Mouse (Mus musculus): ENCODE data around the gene Chd2. TPM values are rescaled to one million over a fixed set of nuclear protein-coding genes. Genes with fewer than 3 reads are reported as not detected.
"Not testable (repeated sequence)": the region's sequence is repeated elsewhere in the genome, so short reads cannot be mapped to it uniquely, and the experiment has no call there.

The Chd2 gene
- total RNA-seq, 2 experiments from 2014 or later, result 57.4 to 60.3 TPM

GRCm38 (mm10) chr7:73579072-73579731, 37.6 kb upstream of the Chd2 start:
- DNase-seq (ENCODE audit: extremely low spot score in 1 of 2, low spot score in 2 of 2), result no peak
- Histone ChIP-seq H3K4me3 (no peak overlapping the region), H3K27ac (no peak overlapping the region)
- intact Hi-C loops (cut with DNase I), result no loop called here
- no peak for TF ChIP-seq CTCF (IDR thresholded peaks at IDR 0.05)

GRCm38 (mm10) chr7:73577888-73578421, 36.3 kb upstream of the Chd2 start:
- no peak overlapping the region for H3K4me3 ChIP-seq
- no peak overlapping the region for H3K27ac ChIP-seq
- DNase-seq (ENCODE audit: extremely low spot score in 1 of 2, low spot score in 2 of 2), result no peak
- intact Hi-C loops (cut with DNase I), result loop anchor here (2.0 kb wide), 1 partner anchor 15 kb away; no protein-coding TSS in a partner anchor
- TF ChIP-seq CTCF (IDR thresholded peaks at IDR 0.05), result no peak

GRCm38 (mm10) chr7:73576101-73576936, 34.7 kb upstream of the Chd2 start:
- H3K27ac ChIP-seq, result no peak overlapping the region
- intact Hi-C loops (cut with DNase I), result loop anchor here (2.0 kb wide), 1 partner anchor 14 kb away; no protein-coding TSS in a partner anchor
- no peak for TF ChIP-seq CTCF (IDR thresholded peaks at IDR 0.05)
- no peak for DNase-seq (ENCODE audit: extremely low spot score in 1 of 2, low spot score in 2 of 2)
- H3K4me3 ChIP-seq, result no peak overlapping the region

DNA sequence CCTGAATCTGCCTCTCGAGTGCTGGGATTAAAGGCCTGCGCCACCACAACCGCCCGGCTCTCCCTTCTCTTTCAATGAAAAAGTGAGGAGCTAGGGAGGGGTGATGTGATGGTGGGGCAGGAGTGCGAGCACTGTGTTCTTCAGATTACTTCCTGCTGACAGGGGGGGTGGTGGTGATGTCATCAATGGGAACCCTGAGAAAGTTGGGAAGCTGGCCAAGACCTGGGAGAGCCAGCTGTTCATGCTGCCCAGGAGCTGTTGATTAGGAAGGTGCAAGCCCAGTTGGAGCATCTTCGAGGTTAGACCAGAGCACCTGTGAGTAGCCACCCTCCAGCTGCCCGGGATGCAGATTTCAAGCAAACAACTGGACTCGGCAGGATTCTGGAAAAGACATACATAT, 33.6 kb upstream of the Chd2 start:
- Histone ChIP-seq H3K4me3 (no peak overlapping the region), H3K27ac (no peak overlapping the region)
- DNase-seq (ENCODE audit: extremely low spot score in 1 of 2, low spot score in 2 of 2), result no peak
- no peak for TF ChIP-seq CTCF (IDR thresholded peaks at IDR 0.05)
- intact Hi-C loops (cut with DNase I), result no loop called here

DNA sequence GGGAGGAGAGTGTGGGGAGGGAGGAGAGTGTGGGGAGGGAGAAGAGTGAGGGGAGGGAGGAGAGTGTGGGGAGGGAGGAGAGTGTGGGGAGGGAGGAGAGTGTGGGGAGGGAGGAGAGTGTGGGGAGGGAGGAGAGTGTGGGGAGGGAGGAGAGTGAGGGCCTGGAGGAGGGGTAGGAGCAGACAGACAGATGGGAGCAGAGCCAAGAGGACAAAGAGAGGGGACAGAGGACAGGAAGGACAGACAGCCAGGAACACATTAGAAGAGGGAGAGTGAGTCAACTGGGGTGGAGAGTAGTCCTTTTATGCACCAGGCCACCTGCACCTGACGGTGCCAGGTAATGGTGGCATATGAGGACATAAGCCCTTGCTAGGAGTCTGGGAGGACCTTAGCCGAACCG, 33.0 kb upstream of the Chd2 start:
- H3K4me3 ChIP-seq; DNase-seq (ENCODE audit: extremely low spot score in 1 of 2, low spot score in 2 of 2); H3K27ac ChIP-seq; intact Hi-C loops (cut with DNase I): not testable (repeated sequence)

DNA sequence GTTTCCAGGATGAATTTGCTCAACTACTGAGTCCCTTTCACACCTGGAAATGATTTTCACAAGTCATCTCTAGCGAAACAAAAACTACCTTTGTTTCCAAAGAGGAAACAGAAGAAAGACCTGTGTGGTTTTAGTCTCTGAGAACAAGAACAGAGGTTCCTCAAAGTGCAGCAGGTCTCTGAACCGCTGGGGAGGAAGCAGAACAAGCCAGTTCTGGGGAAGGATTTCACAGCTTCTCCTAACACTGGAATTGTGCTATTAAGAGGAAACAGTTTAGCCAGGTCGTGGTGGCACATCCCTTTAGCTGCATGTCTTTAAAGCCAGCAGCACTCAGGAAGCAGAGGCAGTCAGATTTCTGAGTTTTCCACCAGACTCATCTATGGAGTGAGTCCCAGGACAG, 30.9 kb upstream of the Chd2 start:
- intact Hi-C loops (cut with DNase I), result no loop called here
- H3K4me3 ChIP-seq, result no peak overlapping the region
- DNase-seq (ENCODE audit: extremely low spot score in 1 of 2, low spot score in 2 of 2), result no peak
- TF ChIP-seq CTCF (IDR thresholded peaks at IDR 0.05), result no peak
- no peak overlapping the region for H3K27ac ChIP-seq

DNA sequence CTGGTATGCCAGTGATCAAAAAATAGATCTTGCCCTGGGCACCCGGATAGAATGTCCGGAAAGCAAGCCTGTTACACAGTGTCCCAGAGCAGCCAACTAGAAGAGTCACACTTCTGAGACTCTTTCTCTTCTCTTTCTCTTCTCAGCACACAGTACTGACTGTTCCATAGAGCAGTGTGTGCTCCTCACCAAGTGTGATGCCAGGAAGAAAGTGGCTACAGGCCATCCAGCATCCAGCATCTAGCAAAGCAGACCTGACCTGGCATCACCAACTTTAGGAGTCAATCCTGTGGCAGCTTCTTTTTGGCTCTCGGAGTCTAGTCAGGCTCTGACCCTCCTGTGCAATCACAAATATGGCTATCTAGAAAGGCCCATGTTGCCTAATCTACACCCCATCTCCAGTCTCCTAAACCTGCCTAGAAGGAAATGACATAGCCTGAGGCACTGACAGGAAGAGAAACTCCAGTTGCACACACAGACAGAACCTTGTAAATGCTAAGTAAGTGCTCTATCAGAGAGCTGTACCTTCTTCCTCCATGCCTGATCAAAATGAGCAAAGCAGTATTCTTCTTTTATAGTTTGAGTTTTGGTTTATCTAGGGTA, 27.3 kb upstream of the Chd2 start:
- H3K27ac ChIP-seq, result no peak overlapping the region
- TF ChIP-seq CTCF (IDR thresholded peaks at IDR 0.05), result no peak
- intact Hi-C loops (cut with DNase I), result no loop called here
- DNase-seq (ENCODE audit: extremely low spot score in 1 of 2, low spot score in 2 of 2), result peak in 1 of 2 experiments; percentile 3
- H3K4me3 ChIP-seq, result no peak overlapping the region

GRCm38 (mm10) chr7:73567754-73568161, 26.1 kb upstream of the Chd2 start:
- Histone ChIP-seq H3K4me3 (no peak overlapping the region), H3K27ac (no peak overlapping the region)
- TF ChIP-seq CTCF (IDR thresholded peaks at IDR 0.05), result no peak
- intact Hi-C loops (cut with DNase I), result no loop called here
- DNase-seq (ENCODE audit: extremely low spot score in 1 of 2, low spot score in 2 of 2), result no peak

DNA sequence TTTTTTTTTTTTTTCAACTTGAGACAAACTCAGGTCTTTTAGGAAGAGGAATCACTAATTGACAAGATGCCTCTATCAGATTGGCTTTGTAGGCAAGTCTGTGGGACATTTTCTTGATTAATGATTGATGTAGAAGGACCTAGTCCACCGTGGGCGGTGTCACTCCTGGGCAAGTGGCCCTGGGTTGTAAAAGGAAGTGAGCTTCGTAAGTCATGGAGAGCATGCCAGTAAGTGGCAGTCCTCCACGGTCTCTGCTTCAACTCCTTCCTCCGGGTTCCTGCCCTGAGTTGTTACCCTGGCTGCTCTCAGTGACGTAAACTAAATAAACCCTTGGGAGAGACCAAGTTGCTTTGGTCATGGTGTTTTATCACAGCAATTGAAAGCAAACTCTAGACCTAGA, 22.5 kb upstream of the Chd2 start:
- Histone ChIP-seq H3K27ac (no peak overlapping the region), H3K4me3 (no peak overlapping the region)
- no peak for DNase-seq (ENCODE audit: extremely low spot score in 1 of 2, low spot score in 2 of 2)
- no peak for TF ChIP-seq CTCF (IDR thresholded peaks at IDR 0.05)
- intact Hi-C loops (cut with DNase I), result no loop called here

GRCm38 (mm10) chr7:73561492-73562055, 19.9 kb upstream of the Chd2 start:
- TF ChIP-seq CTCF (IDR thresholded peaks at IDR 0.05), result no peak
- H3K4me3 ChIP-seq, result no peak overlapping the region
- no peak for DNase-seq (ENCODE audit: extremely low spot score in 1 of 2, low spot score in 2 of 2)
- intact Hi-C loops (cut with DNase I), result loop anchor here (2.0 kb wide), 1 partner anchor 15 kb away; no protein-coding TSS in a partner anchor
- H3K27ac ChIP-seq, result no peak overlapping the region

- no peak overlapping the region for H3K4me3 ChIP-seq
- intact Hi-C loops (cut with DNase I), result no loop called here
- no peak for DNase-seq (ENCODE audit: extremely low spot score in 1 of 2, low spot score in 2 of 2)
- H3K27ac ChIP-seq, result no peak overlapping the region
- TF ChIP-seq CTCF (IDR thresholded peaks at IDR 0.05), result no peak
These were observed 19.2 kb upstream of the Chd2 start for GRCm38 (mm10) chr7:73560811-73561210.

- no peak for TF ChIP-seq CTCF (IDR thresholded peaks at IDR 0.05)
- peak overlapping the region; percentile 96 for H3K27ac ChIP-seq
- no peak overlapping the region for H3K4me3 ChIP-seq
- intact Hi-C loops (cut with DNase I), result no loop called here
- DNase-seq (ENCODE audit: extremely low spot score in 1 of 2, low spot score in 2 of 2), result no peak
These were observed 18.2 kb upstream of the Chd2 start for GRCm38 (mm10) chr7:73559853-73560190.

Data from left cerebral cortex, adult 2 months (tissue).